Mouse (Mus musculus) spleen, postnatal 4 days (tissue): Measurements from ENCODE around the gene Themis2.
A peak's percentile ranks its signal among the peaks of the same experiment; 100 is the strongest.

Source experiments
- DNase-seq, 2 experiments: peaks; one replicate each; pipeline ENCODE4 v3.0.0; 2022; ENCODE audit warnings: low spot score in 2 of 2

Gene Themis2

GRCm38 (mm10) chr4:132796196-132796886 is at the start of gene Themis2:
Gene Themis2 (minus strand): TSS chr4:132796387.
- peak; percentile 92 to 97 for DNase-seq

- no peak for DNase-seq
Observed at GRCm38 (mm10) chr4:132843705-132844071, 47.5 kb upstream of the Themis2 start.

GRCm38 (mm10) chr4:132842970-132843704 is 47.0 kb upstream of the Themis2 start, which contains the start of gene Ppp1r8:
Gene Ppp1r8 (minus strand): TSS chr4:132843169.
- DNase-seq = peak; percentile 83 to 89

- peak; percentile 36 to 73 for DNase-seq
Observed at GRCm38 (mm10) chr4:132842281-132842906, 46.2 kb upstream of the Themis2 start.

GRCm38 (mm10) chr4:132841493-132841892 is 45.3 kb upstream of the Themis2 start:
- DNase-seq = no peak

GRCm38 (mm10) chr4:132823614-132824366 is 27.6 kb upstream of the Themis2 start:
- peak; percentile 86 to 95 for DNase-seq

- DNase-seq = no peak
Observed at GRCm38 (mm10) chr4:132818442-132818841, 22.3 kb upstream of the Themis2 start.

- no peak for DNase-seq
Observed at GRCm38 (mm10) chr4:132816855-132817254, 20.7 kb upstream of the Themis2 start.

GRCm38 (mm10) chr4:132816404-132816803 is 20.2 kb upstream of the Themis2 start:
- no peak for DNase-seq

- no peak for DNase-seq
Observed at GRCm38 (mm10) chr4:132809621-132810020, 13.4 kb upstream of the Themis2 start.

GRCm38 (mm10) chr4:132807771-132808641 is 11.8 kb upstream of the Themis2 start:
- peak; percentile 57 to 73 for DNase-seq

GRCm38 (mm10) chr4:132806620-132807191 is 10.5 kb upstream of the Themis2 start:
- DNase-seq = no peak

- no peak for DNase-seq
Observed at GRCm38 (mm10) chr4:132805599-132806197, 9.5 kb upstream of the Themis2 start.

- no peak for DNase-seq
Observed at GRCm38 (mm10) chr4:132805146-132805545, 9.0 kb upstream of the Themis2 start.

- DNase-seq = peak; percentile 41 to 66
Observed at GRCm38 (mm10) chr4:132804331-132804730, 8.1 kb upstream of the Themis2 start.

GRCm38 (mm10) chr4:132803876-132804275 is 7.7 kb upstream of the Themis2 start:
- DNase-seq = no peak

GRCm38 (mm10) chr4:132803212-132803611 is 7.0 kb upstream of the Themis2 start:
- no peak for DNase-seq

- peak; percentile 38 to 76 for DNase-seq
Observed at GRCm38 (mm10) chr4:132802171-132802637, 6.0 kb upstream of the Themis2 start.

GRCm38 (mm10) chr4:132801176-132802077 is 5.2 kb upstream of the Themis2 start:
- no peak for DNase-seq
